Mouse (Mus musculus) heart, postnatal 0 days (tissue): ENCODE measurements around the gene Mtmr12.

Experiments used
- CTCF ChIP-seq: IDR thresholded peaks from 2 replicates; pipeline ENCODE4 v1.5.1; 2016; ENCODE audit warnings: antibody characterized with exemption, control low read depth, low read depth
- EP300 ChIP-seq: IDR thresholded peaks from 2 replicates; pipeline ENCODE4 v1.6.1; 2016; ENCODE audit warnings: antibody characterized with exemption, low read depth

DNA sequence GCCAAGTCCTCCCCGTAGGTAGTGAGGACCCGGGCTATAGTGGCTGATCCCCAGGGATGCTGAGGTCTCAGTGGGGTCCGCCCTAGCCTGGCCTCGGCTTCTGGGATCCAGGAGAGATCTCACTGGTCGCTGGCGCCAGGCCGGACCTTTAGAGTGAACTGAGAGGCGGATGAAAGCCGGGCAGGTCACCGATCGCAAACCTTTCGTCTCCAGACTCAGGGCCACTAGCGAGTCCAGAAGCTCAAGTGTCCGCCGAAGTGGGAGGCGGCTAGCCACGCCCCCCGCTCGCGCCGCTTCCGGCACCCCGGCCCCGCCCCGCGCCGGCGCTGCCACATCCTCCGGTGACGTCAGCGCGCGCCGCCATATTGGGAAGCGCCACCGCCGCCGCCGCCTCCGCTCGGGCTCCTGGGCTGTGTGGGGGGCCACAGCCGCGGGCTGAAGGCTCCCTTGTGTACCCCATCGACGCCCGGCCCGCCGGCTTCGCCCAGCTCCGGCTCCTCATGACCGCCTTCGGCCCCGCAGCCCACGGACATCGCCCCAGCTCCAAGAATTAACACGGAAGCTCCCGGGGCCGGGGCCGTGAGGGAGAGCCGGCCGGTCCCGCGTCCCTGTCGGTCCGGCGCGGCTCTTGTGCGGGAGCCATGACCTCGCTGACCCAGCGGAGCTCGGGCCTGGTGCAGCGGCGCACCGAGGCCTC is 116.4 kb downstream of the Mtmr12 start, which contains the start of gene Golph3:
- TF ChIP-seq EP300 (no peak), CTCF (no peak)
